Mouse (Mus musculus): ENCODE measurements around the gene Cwc22.

DNA sequence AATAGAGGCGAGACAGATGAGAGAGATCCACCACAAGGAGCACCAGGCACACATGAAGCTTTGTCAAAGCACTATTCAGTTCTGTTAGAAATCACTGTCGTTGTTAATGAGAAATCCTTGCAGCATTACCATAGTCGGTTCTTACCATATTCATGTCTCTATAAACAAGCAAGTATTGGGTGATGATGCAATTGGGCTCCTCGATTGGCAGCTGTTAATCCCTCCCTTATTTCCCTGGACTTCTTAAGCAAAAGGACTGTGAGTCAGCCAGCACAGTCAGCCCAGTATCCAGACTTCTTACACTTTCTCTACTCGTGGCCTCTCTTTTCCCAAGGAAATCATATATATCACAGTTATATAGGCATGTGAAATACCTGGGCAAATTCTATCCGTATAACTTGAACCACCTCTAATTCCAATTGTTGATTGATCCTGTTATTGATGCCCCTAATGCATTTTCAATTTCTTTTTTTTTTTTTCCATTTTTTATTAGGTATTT lies 5.3 kb upstream of the Cwc22 start:
- TF ChIP-seq EP300 (IDR thresholded peaks at IDR 0.05) (no peak), CTCF (IDR thresholded peaks at IDR 0.05) (no peak)

Measured in lung, postnatal 0 days (tissue).